Mouse (Mus musculus) bone marrow, adult 2 months (tissue): Measurements from ENCODE around the gene Svopl. TPM values are rescaled to one million over a fixed set of nuclear protein-coding genes. Genes with fewer than 3 reads are reported as not detected.

ENCODE experiments used
- H3K27ac ChIP-seq: fragments of 200-500 bp; 2 replicates; pipeline ENCODE4 v1.5.1; 2012; ENCODE audit warnings: low read depth, mild to moderate bottlenecking, control low read depth, inconsistent platforms, low read length; ENCODE audit not compliant: control insufficient read depth, poor library complexity, insufficient read depth
- H3K4me1 ChIP-seq: fragments of 200-500 bp; 2 replicates; pipeline ENCODE4 v1.6.1; 2011; ENCODE audit warnings: low read length; ENCODE audit not compliant: control insufficient read depth, insufficient read depth
- H3K4me3 ChIP-seq: fragments of 200-500 bp; replicated peaks from 2 replicates; pipeline ENCODE3; 2011; ENCODE audit warnings: mild to moderate bottlenecking, low read depth, low read length, control low read depth; ENCODE audit not compliant: control insufficient read depth
- CTCF ChIP-seq: fragments of 200-500 bp; IDR thresholded peaks from 2 replicates; pipeline ENCODE4 v1.5.1; 2011; ENCODE audit warnings: low read length, control low read depth; ENCODE audit not compliant: control insufficient read depth, insufficient read depth
- POLR2A ChIP-seq: fragments of 200-500 bp; IDR thresholded peaks from 2 replicates; pipeline ENCODE4 v1.6.1; 2011; ENCODE audit warnings: low read depth, mild to moderate bottlenecking, control low read depth, low read length, borderline replicate concordance; ENCODE audit not compliant: control insufficient read depth
- WGBS: fragments of 180-500 bp; shearing (Covaris S2); methylation state at CpG from one replicate; pipeline ENCODE4 v1.1.7; 2018; 5-methylcytosine and 5-hydroxymethylcytosine counted together
- polyA plus RNA-seq: library from polyadenylated mRNA; stranded (reverse); fragments of >200 nt; gene quantifications from 2 replicates; pipeline ENCODE4 v1.2.4, GENCODE M21; 2011; ENCODE audit warnings: low replicate concordance; ENCODE audit not compliant: missing spikeins, insufficient read depth, insufficient read length

The Svopl gene
- polyA plus RNA-seq, 1 experiment = not detected

DNA sequence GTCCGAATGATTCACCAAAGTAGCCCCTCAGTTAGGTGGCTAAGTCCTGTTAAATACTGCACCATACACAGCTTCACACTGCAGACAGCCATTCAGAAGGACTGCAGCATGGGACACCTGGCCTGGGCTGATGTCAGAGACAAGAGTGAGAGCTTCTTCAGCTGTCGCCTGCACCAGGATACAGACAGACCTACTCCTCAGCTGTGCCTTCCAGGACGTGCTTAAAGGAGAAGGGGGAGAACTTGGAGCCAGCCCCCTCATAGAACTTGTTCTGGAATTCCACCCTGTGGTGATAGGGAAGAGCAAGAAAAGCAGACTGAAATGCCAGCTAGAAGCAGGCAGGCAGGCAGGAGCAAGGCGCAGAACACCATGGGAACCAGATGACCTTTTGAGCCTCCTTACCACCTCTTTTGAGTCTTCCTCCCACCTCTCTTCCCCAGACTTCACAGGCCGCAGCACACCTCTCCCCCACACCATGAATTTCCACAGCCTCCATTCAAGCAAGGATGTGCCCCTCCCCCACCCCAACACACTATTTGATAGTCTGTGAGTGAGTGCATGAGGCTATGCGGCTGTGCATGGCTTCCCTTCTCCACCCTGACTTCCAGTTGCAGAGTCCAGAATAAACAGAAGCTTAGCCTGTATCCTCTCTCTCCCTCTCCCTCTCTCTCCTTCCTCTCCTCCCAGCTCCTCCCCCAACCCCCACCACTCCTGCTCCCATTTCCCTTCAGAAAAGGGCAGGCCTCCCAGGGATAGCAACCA is 2.2 kb upstream of the Svopl start:
- H3K4me1 ChIP-seq = no peaks in the 10 kb centered on the region; the same call in 1 of the 2 replicates
- TF ChIP-seq POLR2A = no peak
- no peak for TF ChIP-seq CTCF
- H3K27ac ChIP-seq = no peak overlapping the region
- H3K4me3 ChIP-seq = no peak overlapping the region
- 54% methylated on average over 6 of the region's 6 CpGs for WGBS

- Histone ChIP-seq H3K4me1 (no peaks in the 10 kb centered on the region; the same call in 1 of the 2 replicates), H3K27ac (no peak overlapping the region), H3K4me3 (no peak overlapping the region)
- TF ChIP-seq POLR2A (no peak), CTCF (no peak)
- WGBS = 73% methylated on average over 4 of the region's 4 CpGs
These were observed 1.2 kb upstream of the Svopl start for GRCm38 (mm10) chr6:38048003-38048402.

DNA sequence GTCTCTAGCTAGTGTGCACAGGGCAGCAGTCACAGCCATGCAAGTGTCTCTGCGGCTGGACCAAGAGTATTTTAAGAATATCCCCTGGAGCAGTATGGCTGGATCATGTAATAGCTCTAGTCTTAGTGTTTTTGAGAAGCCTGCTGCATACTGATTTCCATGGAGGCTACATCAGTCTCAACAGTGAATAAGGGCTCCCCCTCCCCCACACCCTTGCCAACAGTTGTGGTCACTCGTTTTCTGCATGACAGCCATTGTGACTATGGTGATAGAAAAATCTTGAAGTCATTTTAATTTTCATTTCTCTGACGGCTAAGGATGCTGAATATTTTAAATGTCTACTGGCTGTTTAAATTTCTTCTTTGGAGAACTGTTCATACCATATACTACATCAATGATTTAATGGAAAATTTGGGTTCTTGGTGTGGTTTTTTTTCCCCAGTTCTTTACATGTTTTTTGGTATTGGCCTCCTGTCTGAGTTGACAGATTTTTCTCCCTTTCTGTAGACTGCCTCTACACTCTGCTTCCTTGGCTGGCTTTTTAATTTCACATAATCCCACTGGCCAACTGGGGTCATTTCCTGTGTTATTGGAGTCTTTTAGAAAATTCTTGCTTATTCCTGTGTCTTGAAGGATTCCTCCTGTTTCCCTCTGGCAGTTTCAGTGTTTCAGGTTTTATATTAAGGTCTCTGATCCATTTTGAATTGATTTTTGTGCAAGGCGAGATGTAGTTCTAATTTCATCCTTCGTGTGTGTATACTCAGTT is 13.8 kb downstream of the Svopl start:
- no peaks in the 10 kb centered on the region for H3K4me1 ChIP-seq
- H3K27ac ChIP-seq = no peak overlapping the region
- no peak overlapping the region for H3K4me3 ChIP-seq
- TF ChIP-seq CTCF (no peak), POLR2A (no peak)
- WGBS = 61% methylated on average over 5 of the region's 5 CpGs

- TF ChIP-seq POLR2A (no peak), CTCF (no peak)
- Histone ChIP-seq H3K27ac (no peak overlapping the region), H3K4me1 (no peaks in the 10 kb centered on the region), H3K4me3 (no peak overlapping the region)
- 44% methylated on average over 7 of the region's 7 CpGs for WGBS
These were observed 14.8 kb downstream of the Svopl start for GRCm38 (mm10) chr6:38031924-38032540.

GRCm38 (mm10) chr6:38028205-38028604 is 18.6 kb downstream of the Svopl start:
- 72% methylated on average over 2 of the region's 2 CpGs for WGBS
- Histone ChIP-seq H3K27ac (no peak overlapping the region), H3K4me1 (no peaks in the 10 kb centered on the region), H3K4me3 (no peak overlapping the region)
- no peak for TF ChIP-seq POLR2A
- TF ChIP-seq CTCF = no peak

- Histone ChIP-seq H3K27ac (no peak overlapping the region), H3K4me3 (no peak overlapping the region), H3K4me1 (no peaks in the 10 kb centered on the region; the same call in 1 of the 2 replicates)
- TF ChIP-seq POLR2A (no peak), CTCF (no peak)
- 37% methylated on average over 1 of the region's 1 CpGs for WGBS
These were observed 19.0 kb downstream of the Svopl start for GRCm38 (mm10) chr6:38027771-38028170.

DNA sequence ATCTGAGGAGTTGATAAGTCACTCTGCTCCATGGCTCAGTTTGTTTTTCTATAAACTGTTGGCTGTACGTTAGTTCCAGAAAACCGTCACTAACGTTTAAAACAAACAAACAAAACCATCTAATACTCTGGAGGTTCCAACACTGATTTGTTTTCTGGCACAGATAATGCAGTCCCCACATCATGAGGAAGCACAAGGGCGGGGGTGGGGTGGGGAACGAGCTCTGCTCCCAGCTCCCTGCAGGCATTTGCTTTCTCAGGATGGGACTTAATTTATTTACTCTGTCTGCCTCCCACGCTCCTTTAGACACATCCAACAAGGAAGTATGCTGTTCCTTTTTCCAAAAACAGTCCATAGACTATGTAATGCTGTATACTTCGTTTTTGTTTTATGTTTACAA is 23.5 kb downstream of the Svopl start:
- WGBS = 66% methylated on average over 7 of the region's 7 CpGs
- Histone ChIP-seq H3K27ac (no peak overlapping the region), H3K4me1 (no peaks in the 10 kb centered on the region; the same call in 1 of the 2 replicates), H3K4me3 (no peak overlapping the region)
- TF ChIP-seq POLR2A (no peak), CTCF (no peak)

- H3K4me3 ChIP-seq = no peak overlapping the region
- WGBS = 75% methylated on average over 7 of the region's 7 CpGs
- H3K27ac ChIP-seq = no peak overlapping the region
- no peaks in the 10 kb centered on the region; the same call in 1 of the 2 replicates for H3K4me1 ChIP-seq
- TF ChIP-seq CTCF (no peak), POLR2A (no peak)
These were observed 25.4 kb downstream of the Svopl start for GRCm38 (mm10) chr6:38021406-38021805.
